Mouse (Mus musculus): ENCODE measurements around the gene Suclg1. TPM values are rescaled to one million over a fixed set of nuclear protein-coding genes. Genes with fewer than 3 reads are reported as not detected.

The Suclg1 gene
- polyA plus RNA-seq, 1 experiment from 2014 or later = 132 TPM

- H3K36me3 ChIP-seq = no peaks in the 10 kb centered on the region
- no peaks in the 10 kb centered on the region for H3K27me3 ChIP-seq
- WGBS = 69% methylated on average over 6 of the region's 6 CpGs
- no peak overlapping the region for H3K27ac ChIP-seq (replicated peaks)
- H3K4me1 ChIP-seq (replicated peaks) = no peaks in the 10 kb centered on the region
- ATAC-seq (ENCODE audit: low read depth) = no peak
- H3K4me3 ChIP-seq = no peak overlapping the region
- no peak overlapping the region for H3K9ac ChIP-seq
- no peak overlapping the region for H3K4me2 ChIP-seq
- no peaks in the 10 kb centered on the region for H3K9me3 ChIP-seq
Observed at GRCm38 (mm10) chr6:73306837-73307236, 58.7 kb downstream of the Suclg1 start.

DNA sequence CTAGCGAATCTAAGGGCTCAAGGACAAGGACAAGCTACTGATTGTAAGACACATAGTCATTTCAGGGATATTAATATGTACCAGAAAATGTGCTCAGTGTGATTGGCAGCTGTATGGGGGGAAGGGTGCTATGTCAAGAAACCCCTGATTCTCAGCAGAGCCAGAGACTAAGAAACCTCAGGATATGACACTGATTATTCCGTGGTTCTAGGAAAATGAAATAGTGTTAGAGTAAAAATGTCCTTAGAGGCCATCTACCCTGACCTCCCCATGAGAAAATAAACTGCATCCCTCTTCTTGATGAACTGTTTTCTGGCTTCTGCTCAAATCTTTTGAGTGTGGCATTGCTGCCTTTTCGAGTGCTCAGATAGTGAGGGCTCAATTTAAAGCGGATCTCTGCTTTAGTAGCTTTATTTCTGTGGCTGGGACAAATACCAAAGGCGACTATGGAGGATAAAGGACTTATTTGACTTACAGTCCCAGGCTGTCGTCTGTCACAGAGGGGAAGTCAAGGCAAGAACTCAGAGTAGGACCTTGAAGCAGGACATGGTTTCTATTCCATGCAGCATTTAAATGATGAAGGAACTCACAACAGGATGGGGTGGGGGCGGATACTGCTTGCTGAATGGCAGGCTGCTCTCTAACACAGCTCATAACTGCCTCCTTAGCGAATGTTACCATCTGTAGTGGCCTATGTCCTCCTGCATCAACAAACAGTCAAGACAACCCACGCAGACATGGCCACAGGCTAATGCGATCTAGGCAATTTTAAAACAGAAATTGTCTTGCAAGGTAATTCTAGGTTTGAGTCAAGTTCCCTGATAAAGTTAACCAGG, 60.7 kb downstream of the Suclg1 start:
- Histone ChIP-seq H3K27me3 (no peaks in the 10 kb centered on the region), H3K9me3 (no peaks in the 10 kb centered on the region), H3K9ac (no peak overlapping the region), H3K4me3 (no peak overlapping the region), H3K4me2 (no peak overlapping the region), H3K4me1 (replicated peaks) (no peaks in the 10 kb centered on the region), H3K27ac (replicated peaks) (no peak overlapping the region), H3K36me3 (no peaks in the 10 kb centered on the region)
- whole genome bisulfite sequencing = 87% methylated on average over 10 of the region's 10 CpGs
- ATAC-seq (ENCODE audit: low read depth) = no peak

- H3K36me3 ChIP-seq = no peaks in the 10 kb centered on the region
- peaks cover 9% of the 10 kb centered on the region for H3K4me1 ChIP-seq (replicated peaks)
- H3K9me3 ChIP-seq = no peaks in the 10 kb centered on the region
- no peak overlapping the region for H3K4me3 ChIP-seq
- H3K27ac ChIP-seq (replicated peaks) = no peak overlapping the region
- no peak overlapping the region for H3K9ac ChIP-seq
- H3K4me2 ChIP-seq = no peak overlapping the region
- no peak for ATAC-seq (ENCODE audit: low read depth)
- H3K27me3 ChIP-seq = no peaks in the 10 kb centered on the region
- 69% methylated on average over 6 of the region's 6 CpGs for WGBS
Observed at GRCm38 (mm10) chr6:73311335-73311734, 63.2 kb downstream of the Suclg1 start.

GRCm38 (mm10) chr6:73311786-73312185, 63.6 kb downstream of the Suclg1 start:
- Histone ChIP-seq H3K36me3 (no peaks in the 10 kb centered on the region), H3K9me3 (no peaks in the 10 kb centered on the region), H3K4me1 (replicated peaks) (peaks cover 9% of the 10 kb centered on the region), H3K9ac (no peak overlapping the region), H3K4me3 (no peak overlapping the region), H3K27ac (replicated peaks) (no peak overlapping the region), H3K27me3 (no peaks in the 10 kb centered on the region), H3K4me2 (no peak overlapping the region)
- 90% methylated on average over 7 of the region's 7 CpGs for WGBS
- no peak for ATAC-seq (ENCODE audit: low read depth)

GRCm38 (mm10) chr6:73314923-73315603, 66.9 kb downstream of the Suclg1 start:
- Histone ChIP-seq H3K27ac (replicated peaks) (peak overlapping the region; percentile 34), H3K27me3 (no peaks in the 10 kb centered on the region), H3K36me3 (no peaks in the 10 kb centered on the region), H3K4me2 (peak overlapping the region; percentile 62), H3K4me1 (replicated peaks) (peaks cover 9% of the 10 kb centered on the region), H3K9ac (peak overlapping the region; percentile 49), H3K9me3 (no peaks in the 10 kb centered on the region), H3K4me3 (peak overlapping the region; percentile 34)
- peak; percentile 86 for ATAC-seq (ENCODE audit: low read depth)
- under 1% methylated on average over 17 of the region's 17 CpGs for WGBS

DNA sequence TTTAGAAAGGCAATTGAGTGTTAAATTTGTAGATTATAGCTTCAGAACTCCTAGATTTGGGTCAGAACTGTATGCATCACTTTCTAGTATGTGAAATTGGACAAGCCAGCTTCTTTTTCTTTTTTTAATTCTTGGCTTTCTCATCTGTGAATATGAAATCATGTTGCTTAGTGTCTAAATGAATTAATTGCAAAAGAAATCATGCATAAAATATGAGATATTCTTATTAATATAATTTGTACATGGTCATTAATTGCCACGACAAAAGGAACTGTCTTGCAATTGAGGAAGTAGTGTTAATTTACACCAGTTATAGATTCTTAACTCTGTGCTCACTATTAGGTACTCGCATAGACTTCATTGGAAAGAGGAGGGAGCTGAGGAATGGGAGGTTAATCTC, 74.1 kb downstream of the Suclg1 start:
- Histone ChIP-seq H3K27me3 (no peaks in the 10 kb centered on the region), H3K36me3 (no peaks in the 10 kb centered on the region), H3K27ac (replicated peaks) (no peak overlapping the region), H3K9me3 (no peaks in the 10 kb centered on the region), H3K4me2 (no peak overlapping the region), H3K9ac (no peak overlapping the region), H3K4me1 (replicated peaks) (no peaks in the 10 kb centered on the region; the same call in 1 of the 2 replicates), H3K4me3 (no peak overlapping the region)
- no peak for ATAC-seq (ENCODE audit: low read depth)
- WGBS = 79% methylated on average over 2 of the region's 2 CpGs

Other genes with a start within 250 kb of the Suclg1 start
- 0.08 TPM in 2 replicates for gene Dnah6, start 26.7 kb upstream of the Suclg1 start, polyA plus RNA-seq (2015; fragmentation: Nextera tagmentation; extraction: Ambion mirVana)
- gene 4931417E11Rik, start 221.3 kb downstream of the Suclg1 start, polyA plus RNA-seq (2015; fragmentation: Nextera tagmentation; extraction: Ambion mirVana) = not detected in 2 replicates